Mouse (Mus musculus) heart, embryonic 12.5 days (tissue): ENCODE measurements around the gene Rpl15. TPM values are rescaled to one million over a fixed set of nuclear protein-coding genes. Genes with fewer than 3 reads are reported as not detected.
"Not testable (repeated sequence)": the region's sequence is repeated elsewhere in the genome, so short reads cannot be mapped to it uniquely, and the experiment has no call there.

Experiments used
- ATAC-seq: fragments of 200-750 bp; cut with Nextera tagmentation; 2 replicates; pipeline ENCODE4 v1.8.0; 2017; ENCODE audit warnings: moderate TSS enrichment, moderate library complexity; ENCODE audit not compliant: insufficient number of reproducible peaks, low FRiP score
- H3K27ac ChIP-seq: fragments of 300-500 bp; sonication (generic); 2 replicates; pipeline ENCODE4 v1.5.1; 2016; ENCODE audit warnings: mild to moderate bottlenecking, moderate library complexity; ENCODE audit not compliant: poor library complexity, severe bottlenecking
- H3K27me3 ChIP-seq: fragments of 300-500 bp; sonication (generic); replicated peaks from 2 replicates; pipeline ENCODE4 v1.6.1; 2016; ENCODE audit warnings: mild to moderate bottlenecking, moderate library complexity
- H3K36me3 ChIP-seq: fragments of 300-500 bp; sonication (generic); 2 replicates; pipeline ENCODE4 v1.6.1; 2016; ENCODE audit warnings: mild to moderate bottlenecking, moderate library complexity
- H3K4me1 ChIP-seq: fragments of 300-500 bp; sonication (generic); replicated peaks from 2 replicates; pipeline ENCODE4 v1.6.1; 2016; ENCODE audit warnings: mild to moderate bottlenecking
- H3K4me2 ChIP-seq: fragments of 300-500 bp; sonication (generic); 2 replicates; pipeline ENCODE4 v1.6.1; 2016; ENCODE audit warnings: mild to moderate bottlenecking, moderate library complexity
- H3K4me3 ChIP-seq: fragments of 300-500 bp; sonication (generic); 2 replicates; pipeline ENCODE4 v1.5.1; 2016; ENCODE audit warnings: mild to moderate bottlenecking
- H3K9ac ChIP-seq: fragments of 300-500 bp; sonication (generic); 2 replicates; pipeline ENCODE4 v1.6.1; 2016; ENCODE audit warnings: mild to moderate bottlenecking, moderate library complexity
- H3K9me3 ChIP-seq: fragments of 300-500 bp; sonication (generic); replicated peaks from 2 replicates; pipeline ENCODE4 v1.6.1; 2016; ENCODE audit warnings: mild to moderate bottlenecking, moderate library complexity
- WGBS: fragments of 180-500 bp; shearing (Covaris S2); methylation state at CpG from one replicate; pipeline ENCODE4 v1.1.7; 2016; 5-methylcytosine and 5-hydroxymethylcytosine counted together
- polyA plus RNA-seq: library from polyadenylated mRNA; unstranded; fragments of >200 nt; fragmentation: Nextera tagmentation; extraction: Ambion mirVana; gene quantifications from 2 replicates; pipeline ENCODE4 v1.2.1, GENCODE M21; 2016

Rpl15 gene
- polyA plus RNA-seq, 1 experiment from 2014 or later = 314 TPM

GRCm38 (mm10) chr14:18292111-18292510 lies 20.9 kb upstream of the Rpl15 start:
- no peak overlapping the region for H3K27ac ChIP-seq
- ATAC-seq = no peak
- 67% methylated on average over 3 of the region's 3 CpGs for WGBS
- H3K4me2 ChIP-seq = no peak overlapping the region
- H3K4me3 ChIP-seq = no peak overlapping the region
- no peaks in the 10 kb centered on the region for H3K27me3 ChIP-seq
- no peaks in the 10 kb centered on the region for H3K9me3 ChIP-seq
- H3K36me3 ChIP-seq = no peaks in the 10 kb centered on the region; the same call in 1 of the 2 replicates
- H3K4me1 ChIP-seq = peaks cover 4% of the 10 kb centered on the region; the same call in 1 of the 2 replicates
- H3K9ac ChIP-seq = no peak overlapping the region

GRCm38 (mm10) chr14:18287391-18287790 lies 16.2 kb upstream of the Rpl15 start:
- Histone ChIP-seq H3K4me2 (no peak overlapping the region), H3K27me3 (no peaks in the 10 kb centered on the region), H3K9me3 (no peaks in the 10 kb centered on the region), H3K4me3 (no peak overlapping the region), H3K27ac (no peak overlapping the region), H3K36me3 (0 out of 2 replicates have a peak, but pooled peaks cover 3% of the 10 kb centered on the region), H3K9ac (no peak overlapping the region), H3K4me1 (peaks cover 7% of the 10 kb centered on the region; the same call in 1 of the 2 replicates)
- ATAC-seq = no peak
- WGBS = 52% methylated on average over 2 of the region's 2 CpGs

- no peak for ATAC-seq
- Histone ChIP-seq H3K9ac (no peak overlapping the region), H3K27me3 (no peaks in the 10 kb centered on the region), H3K4me1 (peaks cover 7% of the 10 kb centered on the region; the same call in 1 of the 2 replicates), H3K4me3 (no peak overlapping the region), H3K27ac (no peak overlapping the region), H3K4me2 (no peak overlapping the region), H3K9me3 (no peaks in the 10 kb centered on the region), H3K36me3 (peaks cover 10% of the 10 kb centered on the region; the same call in 1 of the 2 replicates)
- 92% methylated on average over 2 of the region's 2 CpGs for WGBS
Measured at GRCm38 (mm10) chr14:18286441-18286840, 15.2 kb upstream of the Rpl15 start.

- Histone ChIP-seq H3K4me2 (no peak overlapping the region), H3K36me3 (peaks cover 12% of the 10 kb centered on the region; the same call in 1 of the 2 replicates), H3K9me3 (no peaks in the 10 kb centered on the region), H3K27me3 (no peaks in the 10 kb centered on the region), H3K4me3 (no peak overlapping the region), H3K27ac (no peak overlapping the region), H3K4me1 (peaks cover 7% of the 10 kb centered on the region; the same call in 1 of the 2 replicates), H3K9ac (no peak overlapping the region)
- 94% methylated on average over 3 of the region's 3 CpGs for WGBS
- no peak for ATAC-seq
Measured at GRCm38 (mm10) chr14:18285476-18285875, 14.3 kb upstream of the Rpl15 start.

DNA sequence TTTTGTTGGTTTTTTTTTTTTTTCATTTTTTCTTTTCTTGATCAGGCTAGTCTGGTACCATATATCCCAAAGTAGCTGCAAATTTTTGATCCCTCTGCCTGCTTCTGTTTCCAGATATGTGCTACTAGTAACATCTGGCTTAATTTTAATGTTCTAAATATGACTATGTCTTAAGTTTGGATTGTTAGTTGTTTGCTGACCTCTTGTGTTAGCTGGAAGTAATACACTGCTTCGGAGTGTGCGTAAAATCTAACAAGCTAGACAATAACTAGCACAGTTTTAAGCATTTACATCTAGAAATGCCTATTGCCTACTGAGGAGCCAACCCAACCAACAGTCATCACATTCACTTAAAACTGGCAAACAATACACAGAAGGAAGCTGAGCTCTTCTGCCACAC lies 13.4 kb upstream of the Rpl15 start:
- no peak overlapping the region for H3K4me2 ChIP-seq
- 86% methylated on average over 2 of the region's 2 CpGs for WGBS
- H3K36me3 ChIP-seq = peaks cover 18% of the 10 kb centered on the region
- H3K27me3 ChIP-seq = no peaks in the 10 kb centered on the region
- H3K9ac ChIP-seq = no peak overlapping the region
- H3K27ac ChIP-seq = no peak overlapping the region
- H3K9me3 ChIP-seq = no peaks in the 10 kb centered on the region
- ATAC-seq = no peak
- peaks cover 7% of the 10 kb centered on the region; the same call in 1 of the 2 replicates for H3K4me1 ChIP-seq
- no peak overlapping the region for H3K4me3 ChIP-seq

DNA sequence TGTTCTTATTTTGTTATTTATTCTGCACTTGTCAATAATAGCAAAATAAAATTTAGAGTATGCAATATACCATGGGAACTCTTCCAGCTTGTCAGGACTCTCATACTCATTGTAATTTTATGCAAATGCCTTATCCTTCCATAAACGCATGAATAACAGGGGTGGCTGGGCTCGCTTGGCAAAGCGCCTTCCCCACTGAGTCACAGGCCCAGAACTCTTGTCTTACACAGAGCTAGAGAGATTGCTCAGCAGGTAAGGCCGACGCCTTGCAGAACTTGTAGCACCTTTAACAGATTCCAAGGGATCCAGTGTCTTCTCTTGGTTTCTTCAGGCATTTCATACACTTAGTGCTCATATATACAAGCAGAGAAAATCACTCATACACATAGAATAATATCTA lies 9.2 kb upstream of the Rpl15 start:
- no peak overlapping the region for H3K4me2 ChIP-seq
- 86% methylated on average over 5 of the region's 5 CpGs for WGBS
- H3K9me3 ChIP-seq = no peaks in the 10 kb centered on the region
- H3K36me3 ChIP-seq = peaks cover 48% of the 10 kb centered on the region
- no peak for ATAC-seq
- H3K27me3 ChIP-seq = no peaks in the 10 kb centered on the region
- no peak overlapping the region for H3K4me3 ChIP-seq
- H3K4me1 ChIP-seq = peaks cover 3% of the 10 kb centered on the region; the same call in 1 of the 2 replicates
- no peak overlapping the region for H3K27ac ChIP-seq
- H3K9ac ChIP-seq = no peak overlapping the region

GRCm38 (mm10) chr14:18274526-18274925 lies 3.3 kb upstream of the Rpl15 start:
- no peak for ATAC-seq
- Histone ChIP-seq H3K9me3 (no peaks in the 10 kb centered on the region), H3K27me3 (no peaks in the 10 kb centered on the region), H3K36me3 (peaks cover 33% of the 10 kb centered on the region), H3K27ac (no peak overlapping the region), H3K4me2 (no peak overlapping the region), H3K4me1 (peaks cover 6% of the 10 kb centered on the region), H3K4me3 (no peak overlapping the region), H3K9ac (no peak overlapping the region)
- WGBS = 79% methylated on average over 1 of the region's 1 CpGs

GRCm38 (mm10) chr14:18271666-18272065 lies 475 bp upstream of the Rpl15 start:
- 12% methylated on average over 7 of the region's 7 CpGs for WGBS
- H3K4me3 ChIP-seq = peak overlapping the region; percentile 80
- no peak overlapping the region; the same call in 1 of the 2 replicates for H3K27ac ChIP-seq
- ATAC-seq = no peak
- peaks cover 8% of the 10 kb centered on the region for H3K4me1 ChIP-seq
- peak overlapping the region; percentile 84 for H3K4me2 ChIP-seq
- H3K36me3 ChIP-seq = peaks cover 28% of the 10 kb centered on the region
- no peaks in the 10 kb centered on the region for H3K27me3 ChIP-seq
- no peaks in the 10 kb centered on the region for H3K9me3 ChIP-seq
- peak overlapping the region; percentile 88 for H3K9ac ChIP-seq

DNA sequence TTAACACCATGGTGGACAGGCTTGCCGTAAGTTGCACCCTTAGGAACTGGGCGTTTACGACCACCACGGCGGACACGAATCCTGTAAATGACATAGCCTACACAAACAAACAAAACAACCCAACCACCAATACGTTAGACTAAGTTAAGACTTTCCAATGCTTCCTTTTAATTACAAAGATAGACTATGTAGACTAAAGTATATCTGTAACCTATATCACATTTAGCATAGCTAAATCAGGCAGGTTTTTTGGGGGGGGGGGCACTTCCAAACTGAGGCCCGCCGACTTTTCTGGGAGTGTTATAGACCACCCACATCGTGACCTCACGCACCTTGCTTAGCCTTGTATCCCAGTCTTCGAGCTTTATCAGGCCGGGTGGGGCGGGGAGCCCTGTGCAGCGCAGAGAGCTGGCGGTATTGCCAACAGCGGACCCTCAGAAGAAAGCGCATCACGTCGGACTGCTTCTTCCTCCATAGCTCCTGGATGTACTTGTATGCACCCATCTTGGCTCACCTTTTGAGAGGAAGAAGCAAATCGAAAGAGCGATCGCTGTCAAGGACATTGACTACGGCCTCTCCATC lies 1.2 kb downstream of the Rpl15 start:
- not testable (repeated sequence) for ATAC-seq, H3K4me1 ChIP-seq, H3K9me3 ChIP-seq, H3K27me3 ChIP-seq
- WGBS = under 1% methylated on average over 24 of the region's 24 CpGs
- Histone ChIP-seq H3K36me3 (peaks cover 29% of the 10 kb centered on the region), H3K4me3 (peak overlapping the region; percentile 80), H3K27ac (peak overlapping the region; percentile 73), H3K4me2 (peak overlapping the region; percentile 87), H3K9ac (peak overlapping the region; percentile 99)

DNA sequence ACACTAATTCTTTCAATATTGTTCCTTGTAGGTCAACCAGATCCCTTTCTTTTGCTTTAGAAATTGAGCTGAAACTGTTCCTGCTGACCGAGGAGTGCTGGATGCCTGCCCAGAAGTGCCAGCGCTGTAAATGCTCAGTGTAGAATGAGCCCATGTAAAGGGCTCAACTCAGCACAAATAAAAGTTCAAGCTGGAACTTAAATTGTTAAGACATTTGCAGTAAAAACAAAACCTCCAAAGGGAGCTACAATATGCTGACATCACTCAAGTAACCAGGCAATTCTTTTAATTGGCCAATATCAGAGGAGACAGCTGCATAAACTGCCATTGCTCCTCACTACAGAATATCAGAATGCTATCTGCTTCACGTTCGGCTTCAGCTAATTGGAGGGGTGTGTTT lies 7.8 kb downstream of the Rpl15 start:
- H3K27me3 ChIP-seq = no peaks in the 10 kb centered on the region
- H3K4me1 ChIP-seq = no peaks in the 10 kb centered on the region
- no peak for ATAC-seq
- H3K4me3 ChIP-seq = no peak overlapping the region
- 40% methylated on average over 4 of the region's 4 CpGs for WGBS
- no peak overlapping the region for H3K4me2 ChIP-seq
- H3K9me3 ChIP-seq = 0 out of 2 replicates have a peak, but pooled peaks cover 3% of the 10 kb centered on the region
- peaks cover 32% of the 10 kb centered on the region for H3K36me3 ChIP-seq
- H3K9ac ChIP-seq = no peak overlapping the region
- no peak overlapping the region for H3K27ac ChIP-seq

DNA sequence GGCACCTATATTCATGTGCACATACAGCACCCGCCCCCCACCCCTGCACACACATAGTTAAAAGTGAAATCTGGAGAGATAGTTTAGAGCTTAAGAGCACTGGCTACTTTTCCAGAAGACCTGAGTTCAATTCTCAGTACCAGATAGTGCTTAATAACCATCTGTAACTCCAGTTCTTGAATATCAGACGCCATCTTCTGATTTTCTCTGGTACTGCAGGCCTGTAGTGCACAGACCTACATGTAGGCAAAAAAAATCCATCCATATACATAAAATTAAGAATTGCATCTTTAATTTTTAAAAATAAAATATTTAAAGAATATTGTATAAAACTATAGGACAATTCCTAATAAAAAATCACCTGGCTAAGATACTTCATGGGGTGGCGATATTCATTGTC lies 10.0 kb downstream of the Rpl15 start:
- H3K27ac ChIP-seq = no peak overlapping the region
- H3K9ac ChIP-seq = no peak overlapping the region
- no peaks in the 10 kb centered on the region for H3K27me3 ChIP-seq
- 0 out of 2 replicates have a peak, but pooled peaks cover 13% of the 10 kb centered on the region for H3K36me3 ChIP-seq
- no peak for ATAC-seq
- no peak overlapping the region for H3K4me2 ChIP-seq
- no peak overlapping the region for H3K4me3 ChIP-seq
- 0 out of 2 replicates have a peak, but pooled peaks cover 3% of the 10 kb centered on the region for H3K9me3 ChIP-seq
- 81% methylated on average over 3 of the region's 3 CpGs for WGBS
- H3K4me1 ChIP-seq = no peaks in the 10 kb centered on the region
